Mouse (Mus musculus) midbrain, embryonic 16.5 days (tissue): ENCODE results near the gene Fkbp3. TPM values are rescaled to one million over a fixed set of nuclear protein-coding genes. Genes with fewer than 3 reads are reported as not detected.

Experiments
- polyA plus RNA-seq: library from polyadenylated mRNA; unstranded; fragments of >200 nt; fragmentation: Nextera tagmentation; extraction: Ambion mirVana; gene quantifications from 2 replicates; pipeline ENCODE4 v1.2.1, GENCODE M21; 2015

The Fkbp3 gene
- polyA plus RNA-seq, 1 experiment from 2014 or later = 395 TPM

Other genes with a start within 250 kb of the Fkbp3 start
- 2.3 and 2.5 TPM in 2 replicates for gene Gm527, start 156.1 kb downstream of the Fkbp3 start, polyA plus RNA-seq
- 24.2 and 26.1 TPM in 2 replicates for gene Klhl28, start 108.5 kb downstream of the Fkbp3 start, polyA plus RNA-seq
- gene Togaram1, start 108.2 kb downstream of the Fkbp3 start, polyA plus RNA-seq = 24.0 and 24.5 TPM in 2 replicates
- gene Prpf39, start 37.7 kb downstream of the Fkbp3 start, polyA plus RNA-seq = 52.9 and 56.3 TPM in 2 replicates
- 4.7 and 6.9 TPM in 2 replicates for gene Fancm, start 1.6 kb upstream of the Fkbp3 start, polyA plus RNA-seq
- 5.5 and 8.8 TPM in 2 replicates for gene Mis18bp1, start 98.6 kb upstream of the Fkbp3 start, polyA plus RNA-seq
- gene Wdr20rt, start 151.5 kb upstream of the Fkbp3 start, polyA plus RNA-seq = not detected in 2 replicates